Mouse (Mus musculus): Measurements from ENCODE around the gene Pde10a.

Pde10a gene

DNA sequence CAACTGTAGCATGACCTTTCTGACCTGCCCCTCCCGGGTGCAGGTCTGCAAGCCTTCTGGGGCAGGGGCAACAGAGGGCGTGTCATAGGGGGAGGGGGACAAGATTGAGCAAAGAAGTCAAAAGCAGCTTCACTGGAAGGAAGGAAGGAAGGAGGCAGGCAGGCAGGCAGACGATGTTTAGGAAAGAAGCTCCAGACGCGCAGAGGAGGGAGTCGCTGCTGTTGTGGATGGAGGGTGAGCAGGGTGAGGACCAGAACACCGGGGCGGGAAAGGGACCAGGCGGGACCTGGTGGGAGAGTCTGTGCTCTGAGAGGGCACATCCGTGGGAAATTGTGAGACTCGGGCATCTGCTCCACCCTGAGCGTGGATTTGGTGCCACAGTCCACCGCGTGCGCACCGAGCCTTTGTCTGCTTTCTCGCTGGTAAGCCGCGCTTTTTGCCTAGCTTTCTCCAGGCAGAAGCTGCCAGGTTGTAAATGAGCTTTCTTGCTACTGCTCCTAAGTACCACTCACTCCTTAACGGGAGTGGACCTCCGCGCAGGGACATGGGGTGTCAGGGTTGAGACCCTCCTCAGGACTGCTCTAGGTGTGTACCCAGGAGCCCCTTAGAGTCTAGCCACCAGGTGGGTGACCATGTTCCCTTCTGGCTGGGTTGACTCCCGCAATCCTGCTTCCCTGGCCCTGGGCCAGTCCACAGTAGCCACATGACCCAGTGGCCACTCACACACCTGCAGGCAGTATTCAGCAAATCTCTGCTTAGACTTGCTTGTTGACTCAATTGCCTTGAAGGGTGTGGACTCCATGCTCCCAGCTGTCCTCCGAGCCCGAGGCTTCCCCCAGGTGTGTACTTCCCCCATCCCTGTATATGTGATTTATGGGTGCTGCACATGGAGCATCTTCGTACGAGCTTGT, 278.0 kb downstream of the Pde10a start:
- peak in 1 of 2 experiments; percentile 47 for DNase-seq

DNA sequence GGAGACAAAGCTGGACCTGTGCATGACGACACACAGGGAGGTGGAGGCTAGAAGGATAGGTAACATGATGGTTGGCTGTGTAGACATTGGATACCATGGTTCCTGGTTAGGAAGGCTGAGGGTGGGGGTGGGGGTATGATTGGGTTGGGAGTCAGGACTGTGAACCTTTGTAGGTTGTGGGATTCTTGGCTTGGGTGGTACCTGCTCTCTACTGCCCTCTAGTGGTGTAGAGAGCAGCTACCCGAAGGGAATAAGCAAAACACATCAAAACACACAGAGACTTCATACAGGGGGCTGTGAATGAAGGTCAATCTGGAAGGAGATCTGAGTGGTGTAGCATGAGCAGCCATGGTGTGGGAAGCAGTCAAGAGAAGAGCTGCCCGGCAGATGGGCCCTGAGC, 282.2 kb downstream of the Pde10a start:
- peak in 1 of 2 experiments; percentile 56 for DNase-seq

DNA sequence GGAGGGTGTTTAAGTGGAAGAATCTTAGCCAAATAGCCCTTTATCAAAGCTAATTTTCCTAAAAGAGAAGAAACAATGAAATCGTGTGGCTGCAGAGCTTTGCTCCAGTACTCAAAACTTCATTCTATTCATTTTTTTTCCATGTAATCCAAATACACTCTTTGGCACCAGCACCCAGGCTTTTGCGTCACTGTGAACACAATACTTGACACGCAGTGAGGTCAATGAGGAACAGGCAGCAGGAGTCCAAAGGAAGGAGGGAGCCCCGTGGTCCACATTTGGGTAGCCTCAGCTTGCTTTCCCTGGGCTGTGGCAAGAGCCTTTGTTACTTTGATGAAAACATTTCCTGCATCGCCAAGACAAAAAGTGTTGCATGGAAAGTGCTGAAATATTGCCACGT, 284.6 kb downstream of the Pde10a start:
- no peak for DNase-seq

DNA sequence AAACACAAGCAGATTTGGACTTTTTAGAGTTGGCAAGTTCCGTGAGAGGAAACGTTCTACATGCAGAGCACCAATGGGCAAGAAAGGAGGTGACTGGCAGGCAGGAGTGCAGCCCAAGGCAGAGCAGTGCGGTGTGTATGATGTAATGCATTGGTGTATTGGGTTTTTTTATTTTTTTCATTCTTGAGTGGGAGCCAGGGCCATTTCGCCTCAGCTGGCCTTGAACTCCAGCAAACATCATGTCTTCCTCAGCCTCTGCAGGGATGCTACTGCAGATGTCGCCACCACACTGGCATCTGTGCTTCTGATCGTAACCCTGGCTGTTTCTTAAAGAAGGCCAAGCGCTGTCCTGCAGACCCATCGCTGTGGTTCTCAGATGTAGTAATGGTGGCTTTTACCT, 285.0 kb downstream of the Pde10a start:
- no peak for DNase-seq

DNA sequence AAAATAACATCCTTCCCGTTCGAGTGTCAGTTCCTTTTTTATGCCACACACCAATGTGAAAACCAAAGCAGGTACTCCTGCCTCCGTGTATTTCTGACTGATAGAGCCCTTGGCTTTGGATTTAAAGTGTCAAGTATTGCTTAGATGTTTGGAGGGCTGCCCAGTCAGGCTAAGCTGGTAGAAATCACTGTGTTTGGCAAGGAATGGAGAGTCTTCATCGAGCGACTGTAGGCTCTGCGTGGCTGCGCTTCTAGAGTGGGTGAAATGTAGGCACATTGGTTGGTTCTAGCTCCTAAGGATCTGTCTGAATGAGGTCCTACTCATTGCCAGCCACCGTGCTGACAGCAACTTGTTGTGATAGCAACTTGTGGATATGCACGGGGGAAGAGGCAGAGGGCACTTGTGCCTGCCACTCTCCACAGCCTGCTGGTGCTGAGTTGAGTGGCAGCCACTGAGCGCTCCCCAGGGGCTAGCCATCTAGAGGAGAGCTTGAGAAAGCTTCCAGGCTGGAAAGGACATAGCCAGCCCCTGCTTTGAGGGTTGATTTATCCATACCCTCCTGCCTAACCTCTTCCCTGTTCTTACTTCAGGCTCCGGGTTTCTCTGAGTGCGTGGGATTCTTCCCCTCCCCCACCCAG, 287.2 kb downstream of the Pde10a start:
- DNase-seq: peak in 1 of 2 experiments; percentile 65

GRCm38 (mm10) chr17:8813773-8814491, 288.8 kb downstream of the Pde10a start:
- no peak for DNase-seq

DNA sequence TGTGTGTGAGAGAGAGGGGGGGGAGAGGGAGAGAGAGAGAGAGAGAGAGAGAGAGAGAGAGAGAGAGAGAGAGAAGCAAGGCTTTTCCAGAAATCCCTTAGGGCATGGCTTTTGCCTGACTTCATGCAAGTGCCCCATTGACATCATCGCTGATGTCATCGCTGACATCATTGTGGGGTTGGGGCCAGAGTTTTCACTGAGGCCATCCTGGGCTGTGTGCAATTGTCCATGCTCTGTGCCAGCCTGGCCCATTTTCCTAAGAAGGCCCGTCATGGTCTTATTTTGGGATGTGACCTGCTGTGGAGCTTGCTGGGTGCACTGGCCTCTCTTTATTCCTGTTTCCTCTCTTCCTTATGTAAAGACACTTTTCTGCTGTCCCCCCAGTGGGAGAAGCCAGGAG, 290.2 kb downstream of the Pde10a start:
- peak in 1 of 2 experiments; percentile 43 for DNase-seq

- DNase-seq: peak; percentile 55 to 67
Measured at GRCm38 (mm10) chr17:8815864-8816263, 290.7 kb downstream of the Pde10a start.

DNA sequence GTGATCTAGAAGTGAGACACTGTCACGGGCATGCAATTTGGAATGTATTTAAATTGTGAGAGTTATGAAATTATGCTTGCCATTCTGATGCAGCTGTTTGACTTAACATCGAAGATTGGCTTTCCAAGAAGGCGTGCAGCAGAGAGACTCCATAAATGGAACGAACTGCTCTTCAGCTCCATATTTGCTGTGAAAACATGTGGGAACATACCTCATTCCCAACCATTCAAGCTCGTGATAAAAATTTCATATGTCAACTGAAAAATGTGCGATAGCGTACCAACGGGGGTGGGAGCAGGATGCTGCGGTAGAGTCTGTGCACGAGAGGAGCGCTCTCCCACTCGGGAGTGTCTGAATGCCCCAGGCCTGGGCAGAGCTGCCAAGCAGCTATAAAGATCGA, 293.5 kb downstream of the Pde10a start:
- no peak for DNase-seq

- peak in 1 of 2 experiments; percentile 30 for DNase-seq
Measured at GRCm38 (mm10) chr17:8823548-8823947, 298.4 kb downstream of the Pde10a start.

DNA sequence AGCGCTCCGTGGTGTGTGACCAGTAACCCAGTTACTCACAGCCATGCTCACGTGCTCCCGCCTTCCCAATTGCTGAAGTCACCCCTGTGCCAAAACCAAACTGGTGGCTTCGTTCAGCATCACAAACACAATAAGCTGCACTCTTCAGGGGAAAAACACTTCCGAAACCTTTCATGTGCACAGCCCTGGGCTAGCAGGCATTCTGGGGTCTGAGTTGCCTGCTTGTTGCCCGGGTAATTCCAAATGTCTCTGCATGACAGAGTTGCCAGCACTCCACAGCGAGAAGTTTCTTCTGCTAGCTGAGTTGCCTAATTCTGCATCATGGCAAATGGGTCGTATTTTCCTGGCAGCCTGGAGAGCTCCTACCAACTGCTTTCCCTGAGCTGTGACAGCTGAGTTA, 302.0 kb downstream of the Pde10a start:
- no peak for DNase-seq

GRCm38 (mm10) chr17:8831001-8831400, 305.8 kb downstream of the Pde10a start:
- peak; percentile 32 to 43 for DNase-seq

DNA sequence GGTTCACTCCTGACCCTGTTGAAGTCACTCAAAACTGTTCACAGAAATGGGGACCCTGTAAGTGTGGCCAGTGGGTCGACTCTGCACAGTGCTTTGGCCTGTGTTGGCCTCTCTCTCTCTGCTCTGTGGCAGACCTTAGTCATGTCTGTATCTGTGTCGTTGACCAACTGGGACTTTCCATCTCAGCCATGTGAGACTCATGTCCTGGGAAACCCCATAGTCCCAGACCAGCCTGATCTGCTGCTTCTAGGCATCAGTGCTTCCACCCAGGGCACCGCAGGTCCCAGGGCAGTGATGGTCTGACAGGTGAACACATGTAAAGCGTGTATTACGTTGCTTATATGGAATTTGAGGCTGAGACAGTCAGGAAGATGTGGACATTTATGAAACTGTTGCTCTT, 311.1 kb downstream of the Pde10a start:
- no peak for DNase-seq

DNA sequence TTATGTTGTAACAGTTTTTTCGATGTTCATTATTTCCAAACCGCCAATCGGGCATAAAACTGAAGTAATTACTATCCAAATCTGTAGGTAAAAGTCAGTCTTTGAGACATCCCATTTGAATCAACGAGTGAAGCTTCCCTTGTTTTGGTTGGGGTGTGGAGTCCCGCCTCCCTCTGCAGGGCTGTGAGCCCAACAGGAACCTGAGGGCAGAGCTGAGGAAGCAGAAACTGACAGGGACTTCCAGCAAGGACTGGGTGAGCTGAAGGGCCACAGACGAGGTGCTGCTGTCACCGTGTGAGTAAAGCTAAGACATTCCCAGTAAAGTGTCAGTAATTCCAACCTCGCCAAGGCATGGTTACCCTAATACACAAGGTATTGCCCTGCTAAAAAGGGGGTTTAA, 313.1 kb downstream of the Pde10a start:
- DNase-seq: no peak

GRCm38 (mm10) chr17:8839237-8840011, 314.3 kb downstream of the Pde10a start:
- peak in 1 of 2 experiments; percentile 31 for DNase-seq

DNA sequence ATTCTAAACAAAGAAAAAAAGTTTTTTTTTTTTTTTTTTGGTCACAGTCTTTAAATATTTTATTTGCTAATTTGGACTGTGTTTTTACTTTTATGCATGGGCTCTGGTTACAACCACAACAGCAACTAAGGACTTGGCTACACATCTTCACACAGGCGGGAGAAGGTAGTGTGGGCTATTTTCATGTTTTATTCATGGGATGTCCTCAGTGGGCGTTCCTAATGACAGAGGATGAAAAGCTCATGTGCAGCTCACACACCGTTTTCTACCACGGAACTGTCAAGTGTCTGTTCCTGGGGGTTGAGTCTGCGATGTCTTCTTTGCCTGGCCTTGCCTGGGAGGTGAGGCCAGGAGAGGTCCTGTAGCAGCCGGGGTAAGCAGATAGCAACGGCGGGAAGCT, 315.9 kb downstream of the Pde10a start:
- no peak for DNase-seq

GRCm38 (mm10) chr17:8841897-8842540, 316.8 kb downstream of the Pde10a start:
- DNase-seq: peak; percentile 58 to 59

DNA sequence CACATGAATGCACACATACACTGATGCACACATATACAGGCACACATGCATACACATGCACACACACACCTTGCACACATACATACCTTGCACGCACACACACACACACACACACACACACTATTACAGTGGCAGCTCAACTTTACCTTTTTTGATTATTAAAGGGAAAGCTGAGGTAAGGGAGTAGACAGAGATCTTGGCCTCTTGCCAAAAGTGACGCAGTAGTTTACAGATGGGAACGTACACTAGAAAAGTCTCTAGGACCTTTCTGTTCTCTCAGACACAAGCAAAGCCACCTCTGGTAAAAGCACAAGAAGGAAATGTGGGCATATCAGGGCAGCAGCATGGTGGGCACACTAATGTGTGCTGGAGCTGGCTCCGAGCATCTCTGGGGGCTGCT, 317.5 kb downstream of the Pde10a start:
- no peak for DNase-seq

DNA sequence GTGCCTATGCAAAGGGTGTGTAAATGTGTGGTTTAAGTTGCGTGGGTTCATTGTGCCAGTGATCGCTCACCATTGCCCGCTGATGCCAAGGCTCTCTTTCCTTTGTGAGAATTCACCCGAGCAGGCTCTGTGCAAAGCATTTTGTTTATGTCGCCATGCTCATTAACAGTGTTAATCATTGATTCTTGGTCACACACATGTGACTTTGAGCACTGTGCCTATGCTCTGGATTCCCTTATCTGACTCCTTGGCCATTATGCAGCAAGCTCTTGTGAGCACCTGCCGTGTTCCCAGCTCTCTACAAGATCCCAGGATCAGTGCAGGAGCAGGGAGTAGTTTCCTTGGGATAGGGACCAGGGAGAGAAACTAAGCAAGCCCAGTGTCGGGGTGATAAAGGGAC, 318.8 kb downstream of the Pde10a start:
- no peak for DNase-seq

- DNase-seq: no peak
Measured at GRCm38 (mm10) chr17:8846506-8846905, 321.3 kb downstream of the Pde10a start.

- peak; percentile 48 to 64 for DNase-seq
Measured at GRCm38 (mm10) chr17:8847558-8847957, 322.4 kb downstream of the Pde10a start.

- no peak for DNase-seq
Measured at GRCm38 (mm10) chr17:8851846-8852245, 326.7 kb downstream of the Pde10a start.

Measured in cerebellum, postnatal 25 days (tissue).